In genomic region chr6:145950626-145951025, GRCm38 (mm10) we compare ENCODE assay signal across 13 mouse cellular contexts.
"Had no signal": no experiment of that assay in that cellular context is flagged by ENCODE, and none has a peak within 500 bp of the region (broad histone marks: within the 10 kb centered on the region; RNA-seq: fewer than 3 reads in every experiment).

No protein-coding gene starts in this region.

- H3K4me1 ChIP-seq: liver, embryonic 13.5 days had no signal

- H3K27ac ChIP-seq: layer of hippocampus, adult 2 months; limb, embryonic 12.5 days; liver, embryonic 13.5 days; lung, embryonic 15.5 days; macrophage; midbrain, embryonic 12.5 days had no signal

- H3K27me3 ChIP-seq: limb, embryonic 12.5 days; liver, embryonic 13.5 days; lung, embryonic 15.5 days; midbrain, embryonic 12.5 days had no signal

- H3K36me3 ChIP-seq: limb, embryonic 12.5 days; liver, embryonic 13.5 days; lung, embryonic 15.5 days; midbrain, embryonic 12.5 days had no signal

- H3K4me3 ChIP-seq: layer of hippocampus, adult 2 months; limb, embryonic 12.5 days; liver, embryonic 13.5 days; lung, embryonic 15.5 days; megakaryocyte, embryonic 14.5 days; midbrain, embryonic 12.5 days had no signal

- H3K9me3 ChIP-seq: limb, embryonic 12.5 days; liver, embryonic 13.5 days; lung, embryonic 15.5 days; midbrain, embryonic 12.5 days had no signal

- ATAC-seq: liver, postnatal 0 days had no signal

- H3K9ac ChIP-seq: limb, embryonic 12.5 days; liver, embryonic 13.5 days; liver, postnatal 0 days; lung, embryonic 15.5 days; midbrain, embryonic 12.5 days had no signal

- H3K4me2 ChIP-seq: limb, embryonic 12.5 days; liver, embryonic 13.5 days; lung, embryonic 15.5 days; midbrain, embryonic 12.5 days had no signal

- DNase-seq: kidney, postnatal 4 days; liver; liver, embryonic 13.5 days; liver, postnatal 0 days; lung, postnatal 14 days; right cerebral cortex, postnatal 14 days; thymus, postnatal 4 days had no signal
